Mouse (Mus musculus): ENCODE measurements around the gene AW146154.
"Not testable (repeated sequence)": the region's sequence is repeated elsewhere in the genome, so short reads cannot be mapped to it uniquely, and the experiment has no call there.

AW146154 gene

GRCm38 (mm10) chr7:41499389-41500049, at the start of gene AW146154, which contains the start of gene Gm20449:
TSS of gene AW146154 (minus strand) at chr7:41499890.
TSS of gene Gm20449 (minus strand) at chr7:41499417.
- DNase-seq (ENCODE audit: low read depth, low spot score), result peak; percentile 92

GRCm38 (mm10) chr7:41512672-41513071, 13.0 kb upstream of the AW146154 start:
- no peak for DNase-seq (ENCODE audit: low read depth, low spot score)

- no peak for DNase-seq (ENCODE audit: low read depth, low spot score)
Measured at GRCm38 (mm10) chr7:41512207-41512606, 12.5 kb upstream of the AW146154 start.

- DNase-seq (ENCODE audit: low read depth, low spot score), result no peak
Measured at GRCm38 (mm10) chr7:41502402-41502801, 2.7 kb upstream of the AW146154 start.

GRCm38 (mm10) chr7:41500151-41500934, 653 bp upstream of the AW146154 start:
- DNase-seq (ENCODE audit: low read depth, low spot score), result peak; percentile 24

- DNase-seq (ENCODE audit: low read depth, low spot score), result not testable (repeated sequence)
Measured at GRCm38 (mm10) chr7:41499018-41499388, 687 bp downstream of the AW146154 start.

GRCm38 (mm10) chr7:41498464-41498863, 1.2 kb downstream of the AW146154 start:
- DNase-seq (ENCODE audit: low read depth, low spot score), result not testable (repeated sequence)

- DNase-seq (ENCODE audit: low read depth, low spot score), result no peak
Measured at GRCm38 (mm10) chr7:41497871-41498270, 1.8 kb downstream of the AW146154 start.

- DNase-seq (ENCODE audit: low read depth, low spot score), result no peak
Measured at GRCm38 (mm10) chr7:41451864-41452263, 47.8 kb downstream of the AW146154 start.

- not testable (repeated sequence) for DNase-seq (ENCODE audit: low read depth, low spot score)
Measured at GRCm38 (mm10) chr7:41448596-41448995, 51.1 kb downstream of the AW146154 start, which contains the start of gene Vmn2r57. TSS of gene Vmn2r57 (minus strand) at chr7:41448696.
